Mouse (Mus musculus) heart, embryonic 11.5 days (tissue): ENCODE measurements around the gene Atp13a5. TPM values are rescaled to one million over a fixed set of nuclear protein-coding genes. Genes with fewer than 3 reads are reported as not detected.

Source experiments
- ATAC-seq: fragments of 200-750 bp; cut with Nextera tagmentation; replicated peaks from 2 replicates; pipeline ENCODE4 v1.8.0; 2017; ENCODE audit warnings: moderate library complexity; ENCODE audit not compliant: insufficient number of reproducible peaks, low FRiP score, low TSS enrichment
- H3K27ac ChIP-seq: fragments of 300-500 bp; sonication (generic); 2 replicates; pipeline ENCODE4 v1.5.1; 2014; ENCODE audit warnings: mild to moderate bottlenecking, low read depth, low read length
- H3K27me3 ChIP-seq: fragments of 300-500 bp; sonication (generic); 2 replicates; pipeline ENCODE4 v1.6.1; 2014; ENCODE audit warnings: mild to moderate bottlenecking, low read length, mixed read lengths; ENCODE audit not compliant: control insufficient read depth, insufficient read depth
- H3K36me3 ChIP-seq: fragments of 300-500 bp; sonication (generic); 2 replicates; pipeline ENCODE4 v1.6.1; 2014; ENCODE audit warnings: mild to moderate bottlenecking, low read length, moderate library complexity, mixed read lengths; ENCODE audit not compliant: control insufficient read depth, insufficient read depth
- H3K4me1 ChIP-seq: fragments of 300-500 bp; sonication (generic); 2 replicates; pipeline ENCODE4 v1.6.1; 2014; ENCODE audit warnings: low read length; ENCODE audit not compliant: control insufficient read depth, insufficient read depth
- H3K4me2 ChIP-seq: fragments of 300-500 bp; sonication (generic); 2 replicates; pipeline ENCODE4 v1.6.1; 2014; ENCODE audit warnings: mild to moderate bottlenecking, moderate library complexity
- H3K4me3 ChIP-seq: fragments of 300-500 bp; sonication (generic); 2 replicates; pipeline ENCODE4 v1.5.1; 2014; ENCODE audit warnings: low read depth, low read length
- H3K9ac ChIP-seq: fragments of 300-500 bp; sonication (generic); 2 replicates; pipeline ENCODE4 v1.6.1; 2014; ENCODE audit warnings: mild to moderate bottlenecking, low read depth, low read length, moderate library complexity
- H3K9me3 ChIP-seq: fragments of 300-500 bp; sonication (generic); replicated peaks from 2 replicates; pipeline ENCODE4 v1.6.1; 2016; ENCODE audit warnings: low read length; ENCODE audit not compliant: control insufficient read depth
- WGBS: fragments of 180-500 bp; shearing (Covaris S2); extraction: QIAGEN DNeasy Blood & Tissue Kit; methylation state at CpG from one replicate; pipeline ENCODE4 v1.1.7; 2014; ENCODE audit not compliant: insufficient replicate concordance; 5-methylcytosine and 5-hydroxymethylcytosine counted together
- polyA plus RNA-seq: library from polyadenylated mRNA; unstranded; fragments of >200 nt; fragmentation: Nextera tagmentation; extraction: Ambion mirVana; gene quantifications from 2 replicates; pipeline ENCODE4 v1.2.1, GENCODE M21; 2014

The Atp13a5 gene
- not detected in 2 replicates for polyA plus RNA-seq

DNA sequence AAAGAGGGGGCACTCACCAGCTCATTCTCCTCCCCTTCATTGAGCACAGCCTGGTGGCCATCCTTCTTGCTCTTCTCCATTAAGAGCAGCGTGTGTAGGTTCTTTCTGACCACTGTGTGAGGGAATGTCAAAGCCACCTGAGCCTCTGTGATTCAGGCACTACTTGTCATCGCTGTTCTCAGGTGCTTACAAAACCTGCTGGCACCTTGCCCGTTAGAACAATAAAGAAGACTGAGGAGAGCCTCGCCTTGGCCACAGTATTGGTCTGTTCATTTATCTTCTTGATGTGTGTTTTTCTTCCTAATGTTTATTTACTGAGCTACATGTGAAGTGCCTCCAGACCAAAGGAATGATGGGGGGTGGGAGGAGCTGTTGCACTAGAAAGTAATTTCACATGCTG lies at the start of gene Atp13a5:
Gene Atp13a5, minus strand, starts transcription at position 275 of the 400 bp plus-strand sequence.
- Histone ChIP-seq H3K9me3 (no peaks in the 10 kb centered on the region), H3K27ac (no peak within 1 kb of the TSS), H3K9ac (no peak within 1 kb of the TSS), H3K4me2 (no peak within 1 kb of the TSS), H3K4me1 (no peaks in the 10 kb centered on the region), H3K4me3 (no peak within 1 kb of the TSS), H3K27me3 (no peaks in the 10 kb centered on the region), H3K36me3 (no peaks in the 10 kb centered on the region)
- no peak for ATAC-seq
- WGBS = 69% methylated on average over 4 of the region's 4 CpGs

DNA sequence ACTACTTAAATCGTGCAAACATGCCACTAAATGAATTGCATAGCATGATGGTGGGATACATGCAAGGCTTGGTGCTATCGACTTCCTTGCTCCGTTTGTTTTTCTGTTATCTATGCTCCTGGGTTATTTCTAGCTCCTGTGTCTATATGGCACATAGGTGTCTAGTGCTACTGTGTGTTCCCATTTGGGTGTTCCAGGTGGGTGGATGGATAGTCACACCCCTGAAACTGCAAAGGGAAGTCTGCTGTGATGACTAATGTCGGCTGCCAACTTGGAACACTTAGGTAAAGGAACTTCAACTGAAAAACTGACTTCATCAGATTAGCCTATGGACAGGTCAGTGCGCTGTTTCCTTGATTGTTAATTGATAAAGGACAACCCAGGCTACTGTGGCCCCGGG lies 36.3 kb upstream of the Atp13a5 start:
- no peak overlapping the region for H3K4me3 ChIP-seq
- no peak for ATAC-seq
- H3K27ac ChIP-seq = no peak overlapping the region
- H3K27me3 ChIP-seq = no peaks in the 10 kb centered on the region
- whole genome bisulfite sequencing = 78% methylated on average over 6 of the region's 6 CpGs
- no peaks in the 10 kb centered on the region for H3K4me1 ChIP-seq
- H3K4me2 ChIP-seq = no peak overlapping the region
- no peak overlapping the region for H3K9ac ChIP-seq
- no peaks in the 10 kb centered on the region for H3K9me3 ChIP-seq
- H3K36me3 ChIP-seq = no peaks in the 10 kb centered on the region

DNA sequence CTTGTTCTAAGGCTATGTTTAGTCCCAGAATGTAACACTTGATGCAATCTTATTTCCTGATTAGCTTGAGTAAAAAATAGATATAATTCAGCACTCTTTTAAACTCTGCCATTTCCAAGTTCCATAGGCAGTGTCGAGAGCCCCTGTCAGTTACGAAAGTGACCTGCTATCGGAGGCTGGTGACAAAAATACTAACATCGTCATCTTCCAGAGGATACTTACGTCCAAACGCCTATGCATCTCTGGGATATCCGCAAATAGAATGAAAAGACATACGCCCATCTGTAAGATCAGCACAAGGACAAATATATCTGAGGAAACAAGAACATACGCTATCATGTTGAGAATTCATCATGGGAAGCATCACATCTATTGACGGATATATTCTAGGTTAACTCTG lies 28.8 kb upstream of the Atp13a5 start:
- no peaks in the 10 kb centered on the region for H3K4me1 ChIP-seq
- H3K27ac ChIP-seq = no peak overlapping the region
- no peaks in the 10 kb centered on the region for H3K27me3 ChIP-seq
- H3K9ac ChIP-seq = no peak overlapping the region
- no peak for ATAC-seq
- no peaks in the 10 kb centered on the region for H3K36me3 ChIP-seq
- H3K4me3 ChIP-seq = no peak overlapping the region
- no peaks in the 10 kb centered on the region for H3K9me3 ChIP-seq
- no peak overlapping the region for H3K4me2 ChIP-seq
- WGBS = 85% methylated on average over 10 of the region's 10 CpGs

DNA sequence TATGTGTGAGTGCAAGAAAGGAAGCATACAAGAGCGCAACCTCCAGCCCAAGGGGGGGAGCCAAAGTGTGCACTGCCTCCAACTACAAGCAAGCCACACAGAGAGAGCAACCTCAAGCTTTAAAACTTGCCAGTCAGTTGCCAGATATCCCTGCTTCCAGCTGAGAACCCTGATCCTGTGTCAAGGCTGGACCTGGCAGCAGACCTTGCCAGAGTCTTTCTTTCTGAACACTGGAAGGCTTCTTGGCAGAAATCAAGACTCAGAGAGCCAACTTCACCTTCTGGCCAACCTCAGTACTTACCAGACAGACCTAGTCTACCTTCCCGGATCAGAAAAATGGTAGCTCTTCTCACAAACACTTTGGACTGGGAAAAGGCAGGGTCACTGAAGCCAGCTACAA lies 20.5 kb upstream of the Atp13a5 start:
- no peak overlapping the region for H3K4me3 ChIP-seq
- H3K9ac ChIP-seq = no peak overlapping the region
- WGBS = 70% methylated on average over 2 of the region's 2 CpGs
- no peak overlapping the region for H3K27ac ChIP-seq
- no peaks in the 10 kb centered on the region for H3K9me3 ChIP-seq
- no peak for ATAC-seq
- H3K4me1 ChIP-seq = no peaks in the 10 kb centered on the region
- no peaks in the 10 kb centered on the region for H3K27me3 ChIP-seq
- no peaks in the 10 kb centered on the region for H3K36me3 ChIP-seq
- H3K4me2 ChIP-seq = no peak overlapping the region

DNA sequence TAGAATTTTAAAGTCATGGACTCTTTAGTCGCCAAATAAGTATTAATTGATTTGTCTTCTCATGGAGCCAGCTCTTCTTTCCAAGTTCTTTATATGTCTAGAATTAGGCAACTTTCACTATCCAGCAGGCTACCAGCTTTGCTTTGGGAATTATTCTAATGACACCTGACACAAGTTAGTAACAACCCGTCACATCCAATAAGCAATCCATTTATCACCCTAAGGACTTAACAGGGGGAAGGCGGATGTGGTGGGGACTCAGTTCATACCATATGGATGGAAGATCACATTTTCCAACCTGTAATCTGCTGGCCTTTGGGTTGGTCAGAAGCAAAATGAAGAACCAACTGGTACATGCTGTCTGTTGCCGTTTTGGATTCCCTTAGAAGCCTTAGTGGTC lies 6.2 kb upstream of the Atp13a5 start:
- no peaks in the 10 kb centered on the region for H3K27me3 ChIP-seq
- no peak for ATAC-seq
- 83% methylated on average over 4 of the region's 4 CpGs for WGBS
- no peak overlapping the region for H3K27ac ChIP-seq
- H3K9ac ChIP-seq = no peak overlapping the region
- no peaks in the 10 kb centered on the region for H3K4me1 ChIP-seq
- H3K4me2 ChIP-seq = no peak overlapping the region
- H3K4me3 ChIP-seq = no peak overlapping the region
- H3K36me3 ChIP-seq = no peaks in the 10 kb centered on the region
- no peaks in the 10 kb centered on the region for H3K9me3 ChIP-seq

DNA sequence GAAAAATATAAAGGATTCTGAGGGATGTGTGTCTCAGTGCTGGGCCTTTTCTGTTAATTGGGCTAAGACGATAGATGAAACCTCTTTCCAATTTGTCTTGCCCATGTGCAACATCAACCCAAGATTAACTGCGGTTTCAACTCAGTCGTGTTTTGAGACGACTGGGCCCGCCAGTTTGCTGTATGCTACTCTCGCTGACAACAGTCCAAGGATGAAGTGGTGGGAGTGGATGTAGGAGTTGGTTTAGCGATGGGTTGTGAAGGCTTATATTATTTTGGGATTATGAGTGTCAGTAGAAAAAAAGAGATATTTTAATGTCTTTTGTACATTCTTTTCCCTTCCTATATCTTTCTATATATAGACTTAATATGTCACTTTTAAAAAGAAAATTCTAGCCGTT lies 3.9 kb downstream of the Atp13a5 start:
- WGBS = 83% methylated on average over 8 of the region's 8 CpGs
- H3K27ac ChIP-seq = no peak overlapping the region

DNA sequence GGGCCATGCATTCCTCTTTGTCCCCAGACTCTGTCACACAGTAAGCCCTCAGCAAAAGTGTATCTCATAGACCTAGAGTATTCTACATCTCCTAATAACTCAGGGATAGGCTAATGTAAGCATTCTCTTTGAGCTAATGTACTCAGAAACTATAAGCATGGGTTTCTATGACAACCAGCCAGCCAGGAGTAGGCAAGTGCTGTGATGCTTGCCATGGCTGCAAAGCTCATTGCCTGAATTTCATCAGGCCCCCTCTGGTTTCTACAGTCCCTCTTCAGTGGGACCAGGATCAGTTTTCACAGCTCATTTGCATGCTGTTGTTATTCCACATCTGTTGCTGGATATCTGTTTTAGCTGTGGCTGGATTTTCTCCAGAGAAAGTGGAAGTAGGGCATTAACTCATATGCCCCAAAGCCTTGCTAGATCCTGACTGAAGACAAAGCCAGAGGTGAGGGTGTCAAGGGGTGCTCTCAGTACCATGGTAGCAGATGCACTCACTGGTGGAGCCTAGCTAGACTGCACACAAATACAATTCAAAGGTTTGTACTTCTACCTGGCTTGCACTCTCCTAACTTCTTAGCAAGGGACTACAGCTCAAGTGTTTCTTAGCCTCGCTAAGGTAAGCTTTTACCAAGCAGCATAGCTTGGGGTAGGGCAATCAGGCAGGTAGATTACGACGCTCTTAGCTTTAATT lies 47.0 kb downstream of the Atp13a5 start:
- Histone ChIP-seq H3K9ac (no peak overlapping the region), H3K27ac (no peak overlapping the region), H3K4me3 (no peak overlapping the region), H3K4me2 (no peak overlapping the region), H3K27me3 (no peaks in the 10 kb centered on the region), H3K36me3 (no peaks in the 10 kb centered on the region), H3K4me1 (no peaks in the 10 kb centered on the region), H3K9me3 (no peaks in the 10 kb centered on the region)
- WGBS = 70% methylated on average over 3 of the region's 3 CpGs
- ATAC-seq = no peak

More for the DNA sequence above, 3.9 kb downstream of the Atp13a5 start:
- no peak overlapping the region for H3K4me3 ChIP-seq
- no peaks in the 10 kb centered on the region for H3K27me3 ChIP-seq
- ATAC-seq = no peak
- no peak overlapping the region for H3K9ac ChIP-seq
- H3K9me3 ChIP-seq = no peaks in the 10 kb centered on the region
- H3K4me1 ChIP-seq = no peaks in the 10 kb centered on the region
- H3K36me3 ChIP-seq = no peaks in the 10 kb centered on the region
- no peak overlapping the region for H3K4me2 ChIP-seq

DNA sequence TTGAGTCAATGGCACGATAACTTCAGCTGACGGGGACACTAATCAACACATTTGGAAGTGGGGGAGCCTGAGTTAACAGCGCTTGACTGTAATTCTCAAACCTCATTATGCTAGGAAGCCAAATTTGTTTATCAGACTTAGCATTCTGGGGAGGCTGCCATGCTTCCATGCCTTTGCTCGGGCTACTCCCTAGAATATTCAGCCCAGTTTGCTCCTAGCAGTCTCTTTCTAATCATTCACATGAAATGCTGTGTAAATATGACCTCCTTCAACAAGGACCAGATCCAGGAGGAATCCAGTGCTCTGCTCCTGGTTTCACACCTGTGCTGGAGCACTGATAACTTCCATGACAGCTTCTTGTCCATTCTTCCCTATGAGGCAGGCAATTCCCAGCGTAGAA lies 47.6 kb downstream of the Atp13a5 start:
- no peaks in the 10 kb centered on the region for H3K36me3 ChIP-seq
- H3K27me3 ChIP-seq = no peaks in the 10 kb centered on the region
- no peaks in the 10 kb centered on the region for H3K4me1 ChIP-seq
- H3K27ac ChIP-seq = no peak overlapping the region
- ATAC-seq = no peak
- H3K9ac ChIP-seq = no peak overlapping the region
- no peaks in the 10 kb centered on the region for H3K9me3 ChIP-seq
- H3K4me2 ChIP-seq = no peak overlapping the region
- H3K4me3 ChIP-seq = no peak overlapping the region
- WGBS = 65% methylated on average over 5 of the region's 5 CpGs

DNA sequence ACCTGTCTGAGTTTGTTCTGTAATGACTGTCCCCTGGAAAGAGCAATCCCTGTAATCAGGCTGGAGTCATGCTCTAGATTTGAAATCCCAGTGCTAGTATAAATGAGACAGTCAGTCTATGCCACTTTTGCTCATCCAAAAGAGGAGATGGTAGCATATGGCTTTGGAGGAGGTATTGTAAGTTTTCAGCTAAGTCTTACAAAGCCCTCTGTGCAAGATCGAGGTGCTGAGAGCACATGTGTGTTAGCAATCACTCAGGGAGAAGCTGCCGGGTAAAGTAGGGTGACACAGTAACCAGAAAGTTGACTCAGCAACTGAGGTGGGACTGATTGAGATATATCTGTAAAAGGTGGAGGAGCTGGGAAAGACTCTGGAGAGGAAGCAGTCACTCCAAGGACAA lies 49.3 kb downstream of the Atp13a5 start:
- H3K27me3 ChIP-seq = no peaks in the 10 kb centered on the region
- 54% methylated on average over 2 of the region's 2 CpGs for WGBS
- H3K4me2 ChIP-seq = no peak overlapping the region
- H3K9ac ChIP-seq = no peak overlapping the region
- no peak overlapping the region for H3K4me3 ChIP-seq
- no peaks in the 10 kb centered on the region for H3K36me3 ChIP-seq
- no peaks in the 10 kb centered on the region for H3K4me1 ChIP-seq
- no peak overlapping the region for H3K27ac ChIP-seq
- H3K9me3 ChIP-seq = no peaks in the 10 kb centered on the region
- ATAC-seq = no peak
